Mouse (Mus musculus) left cerebral cortex, postnatal 36 days (tissue): ENCODE results near the gene Gm266. TPM values are rescaled to one million over a fixed set of nuclear protein-coding genes. Genes with fewer than 3 reads are reported as not detected.

ENCODE experiments used
- DNase-seq, 2 experiments: peaks; one replicate each; pipeline ENCODE4 v3.0.0; 2021 to 2022; ENCODE audit warnings: low spot score in 2 of 2, mixed read lengths in 1 of 2
- intact Hi-C: fragments of 180-260 bp; cut with DNase I; formaldehyde crosslinking; loops from one replicate; pipeline ENCODE4 v1.15.1; 2025
- total RNA-seq, 2 experiments: library from RNA; stranded (reverse); gene quantifications; 2 replicates each; pipeline ENCODE4 v1.2.3; 2021

Gm266 gene
- total RNA-seq, 2 experiments from 2014 or later: 4.0 to 4.5 TPM

DNA sequence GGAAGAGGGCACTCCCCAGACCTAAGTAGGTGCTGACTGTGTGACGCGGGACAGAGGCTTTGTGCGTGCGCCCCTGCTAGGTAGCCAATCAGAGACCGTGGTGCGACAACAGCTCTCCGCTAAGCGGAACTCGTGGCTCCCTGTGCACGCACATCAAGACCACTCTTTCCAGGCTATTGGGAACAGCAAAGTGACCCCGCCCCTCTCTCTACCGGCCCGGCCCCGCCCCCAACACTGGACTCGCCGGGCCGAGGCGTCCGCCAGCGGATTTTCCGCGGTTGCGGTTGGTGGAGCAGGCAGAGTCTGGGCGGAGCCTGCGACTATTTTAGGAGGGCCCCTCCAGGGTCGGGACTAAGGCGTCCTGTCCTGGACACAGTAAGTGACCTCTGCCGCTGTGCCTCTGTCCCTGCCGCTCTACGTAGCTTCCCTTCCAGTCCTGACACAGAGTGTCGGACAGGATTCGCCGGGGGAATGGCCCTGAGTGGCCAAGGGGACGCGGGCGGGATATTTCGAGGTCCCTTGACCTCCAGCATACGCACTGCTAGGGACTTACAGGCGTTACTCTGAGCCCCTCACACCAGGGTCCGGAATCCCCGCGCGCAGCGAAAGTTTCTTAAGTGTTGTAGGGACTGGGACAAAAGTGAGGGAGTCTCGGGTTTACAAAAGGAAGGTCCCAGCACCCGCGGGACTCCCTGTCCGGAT lies 43.2 kb downstream of the Gm266 start, which contains the start of gene Tnfaip2:
Gene Tnfaip2, plus strand, starts transcription at position 161 of the 702 bp plus-strand sequence.
- peak in 1 of 2 experiments; percentile 19 for DNase-seq
- intact Hi-C loops: no loop called here

DNA sequence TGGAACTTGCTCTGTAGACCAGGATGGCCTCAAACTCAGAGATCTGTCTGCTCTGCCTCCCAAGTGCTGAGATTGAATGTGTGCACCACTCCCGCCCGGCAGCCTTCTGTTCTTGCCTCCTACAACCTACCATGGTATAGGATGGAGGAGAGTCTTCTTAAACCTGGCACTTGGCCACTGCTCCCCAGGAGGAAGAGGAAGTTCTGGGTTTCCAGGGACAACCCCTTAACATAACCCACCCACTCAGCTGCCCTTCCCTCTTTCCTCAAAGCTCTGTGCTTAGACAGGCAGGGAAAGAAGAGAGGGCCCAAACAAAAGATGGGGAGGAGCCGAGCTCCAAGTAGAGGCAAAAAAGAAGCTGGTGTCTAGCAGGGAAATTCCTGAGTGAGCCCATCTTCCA lies 44.1 kb downstream of the Gm266 start:
- intact Hi-C loops: no loop called here
- peak; percentile 39 to 58 for DNase-seq

DNA sequence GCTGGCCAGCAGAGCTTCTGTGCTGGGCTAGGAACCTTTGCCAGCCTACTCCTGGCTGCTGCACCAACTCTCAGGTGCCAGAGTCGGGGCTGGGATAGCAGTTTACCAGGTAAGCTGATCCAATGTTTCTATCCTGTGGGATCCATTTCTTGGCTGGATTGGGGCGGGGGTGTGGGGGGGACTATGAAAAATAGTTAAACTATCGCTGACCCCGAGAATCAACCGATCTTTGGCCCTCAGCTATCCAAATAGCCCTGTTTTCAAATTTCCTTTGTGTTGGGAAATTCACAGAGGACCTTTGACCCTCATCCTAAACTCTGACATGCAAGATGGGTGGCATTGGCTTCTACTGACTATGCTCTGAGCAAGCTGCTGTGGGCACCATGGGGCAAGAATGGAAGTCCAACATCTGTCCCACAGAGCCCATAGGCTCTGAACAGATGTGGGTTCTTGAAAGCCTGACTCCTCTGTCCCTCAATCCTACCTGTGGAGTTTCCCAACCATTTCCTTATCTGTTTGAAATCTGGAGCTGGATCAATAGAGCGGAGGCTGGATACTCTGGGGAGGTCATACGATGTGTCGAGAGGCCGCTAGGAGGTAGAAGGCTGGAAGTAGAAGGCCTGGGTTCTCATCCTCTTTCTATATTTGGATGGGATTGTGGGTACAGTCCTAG lies 44.8 kb downstream of the Gm266 start:
- intact Hi-C loops: no loop called here
- no peak for DNase-seq

DNA sequence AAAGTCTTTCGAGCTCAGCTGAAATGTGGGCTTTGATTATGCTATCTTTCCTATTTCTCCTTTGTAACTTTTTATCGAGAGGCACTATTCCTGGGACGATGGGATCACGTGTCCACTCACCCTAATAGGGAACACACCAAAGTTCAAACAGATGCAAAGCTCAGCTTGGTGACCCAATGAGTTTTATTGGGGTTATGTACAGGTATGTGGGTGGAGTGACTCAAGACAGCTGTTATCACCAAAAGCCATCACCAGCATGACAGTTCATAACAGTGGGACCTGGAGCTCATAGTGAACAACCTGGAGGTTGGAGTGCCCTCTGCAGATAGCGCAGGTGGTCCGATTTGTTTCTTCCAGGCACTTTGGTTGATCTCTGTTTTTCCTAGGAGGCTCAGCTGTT lies 46.8 kb downstream of the Gm266 start:
- intact Hi-C loops: no loop called here

DNA sequence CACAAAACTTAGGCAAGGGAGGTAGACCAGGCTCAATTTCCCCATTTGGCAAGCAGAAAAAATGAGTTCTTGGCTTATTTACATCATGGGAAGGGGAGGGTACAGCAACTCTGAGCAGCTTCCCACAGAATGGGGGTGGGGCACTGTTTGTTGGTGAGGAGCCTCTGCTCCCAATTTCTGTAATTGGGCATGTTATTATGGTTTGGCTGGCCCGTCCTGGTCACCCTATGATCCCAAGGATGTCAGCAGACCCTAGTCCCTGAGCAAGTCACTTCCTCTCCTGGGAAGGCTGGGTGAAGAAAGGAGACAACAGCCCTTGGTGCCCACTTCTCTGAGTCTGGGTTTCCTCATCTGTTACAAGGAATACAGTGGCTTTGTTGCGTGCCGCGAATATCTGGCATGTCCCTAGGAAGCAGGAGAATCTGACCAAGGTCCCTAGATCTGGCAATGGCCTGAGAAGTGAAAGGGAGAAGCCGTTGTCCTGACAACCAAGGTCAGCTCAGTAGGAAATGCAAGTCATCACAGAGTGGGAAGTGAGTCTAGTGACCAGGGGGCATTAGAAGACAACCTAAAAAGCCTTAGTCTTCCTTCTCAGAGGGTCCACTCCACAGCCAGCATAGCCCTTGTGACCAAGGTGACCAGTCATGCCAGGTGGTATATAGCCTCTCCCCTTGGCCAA lies 48.3 kb downstream of the Gm266 start:
- intact Hi-C loops: no loop called here
- no peak for DNase-seq

More for the DNA sequence above, 46.8 kb downstream of the Gm266 start:
- DNase-seq: no peak

DNA sequence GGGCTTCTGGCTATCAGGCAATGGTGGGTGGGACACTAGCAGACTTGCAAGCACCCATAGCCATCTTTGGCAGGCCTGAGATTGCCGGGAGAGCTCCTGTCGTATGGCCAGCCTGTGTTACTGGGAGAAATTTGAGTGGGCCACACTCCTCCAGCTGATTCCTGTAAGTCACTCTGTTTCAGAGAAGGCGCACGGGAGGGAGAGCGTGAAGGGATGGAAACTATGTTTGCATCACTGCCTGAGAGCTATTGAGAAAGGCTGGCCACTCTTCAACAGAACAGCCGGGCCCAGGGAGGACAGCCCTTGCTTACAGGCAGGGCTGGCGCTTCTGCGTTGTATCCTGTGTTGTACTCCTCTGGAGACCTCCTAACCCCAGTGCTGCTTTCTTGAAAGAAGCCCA lies 49.0 kb downstream of the Gm266 start:
- intact Hi-C loops: no loop called here
- DNase-seq: peak; percentile 27 to 40

DNA sequence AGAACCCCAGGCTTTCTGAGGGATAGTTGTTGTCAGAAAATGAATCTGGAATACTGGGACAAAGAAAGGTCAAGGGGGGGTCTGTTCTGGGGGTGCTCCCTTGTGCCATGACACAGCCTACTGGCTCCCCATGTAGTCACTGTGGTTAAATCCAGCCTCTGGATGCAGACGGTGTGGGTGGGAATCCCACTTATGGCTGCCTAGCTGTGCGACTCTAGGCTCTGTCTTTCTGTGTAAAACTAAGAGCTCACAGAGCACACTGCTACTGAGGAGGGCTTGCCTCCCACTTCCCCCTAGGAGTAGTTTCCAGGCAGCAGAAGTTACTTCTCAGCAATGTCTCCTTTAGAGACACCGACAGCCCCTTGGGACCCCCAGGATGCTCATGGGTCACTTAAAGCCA lies 49.5 kb downstream of the Gm266 start:
- intact Hi-C loops: no loop called here

DNA sequence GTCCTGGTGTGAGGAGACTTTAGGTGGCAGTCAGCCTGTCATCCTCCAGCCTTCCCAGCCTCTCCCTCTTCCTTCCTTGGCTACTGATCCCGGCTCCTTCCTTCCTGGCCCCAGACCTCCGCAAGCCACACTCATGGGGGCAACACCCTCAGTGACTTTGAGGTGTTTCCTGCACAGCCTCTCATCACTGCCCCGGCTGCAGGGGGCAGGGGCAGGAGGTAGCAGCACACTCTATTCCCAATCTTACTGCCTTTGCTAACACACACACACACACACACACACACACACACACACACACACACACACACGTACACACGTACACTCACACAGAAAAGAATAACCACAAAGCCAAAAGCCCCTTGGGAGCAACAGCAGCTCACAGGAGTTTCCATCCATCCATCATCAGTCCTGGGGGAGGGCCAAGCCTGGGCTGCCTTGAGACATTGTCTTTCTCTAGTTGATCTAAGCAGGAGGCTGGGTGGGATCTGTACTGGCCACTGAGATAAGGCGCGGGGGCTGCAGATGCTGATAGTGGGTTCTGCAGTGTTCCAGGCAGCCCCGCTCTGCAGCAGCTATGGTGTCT lies 50.8 kb downstream of the Gm266 start:
- intact Hi-C loops: no loop called here
- DNase-seq: no peak

More for the DNA sequence above, 49.5 kb downstream of the Gm266 start:
- peak in 1 of 2 experiments; percentile 22 for DNase-seq

Other genes starting within 250 kb of the Gm266 start
- gene Amn, start 214.7 kb downstream of the Gm266 start, total RNA-seq: 10 to 100 TPM in 1 of 2 experiments, 1 to 10 TPM in 1; 8.4 to 14.9 TPM
- 100 to 1,000 TPM; 146 to 152 TPM for gene Cdc42bpb, start 108.1 kb downstream of the Gm266 start, total RNA-seq
- 1 to 10 TPM; 1.2 to 1.9 TPM for gene Lbhd2, start 79.0 kb downstream of the Gm266 start, total RNA-seq
- gene Exoc3l4, start 68.8 kb downstream of the Gm266 start, total RNA-seq: 1 to 10 TPM; 1.1 to 1.4 TPM
- gene Tnfaip2, start 43.4 kb downstream of the Gm266 start, total RNA-seq: 1 to 10 TPM in 1 of 2 experiments, under 1 TPM in 1; 0.77 to 1.2 TPM
- gene Eif5, start 52.2 kb upstream of the Gm266 start, total RNA-seq: 100 to 1,000 TPM; 273 to 278 TPM
- 100 to 1,000 TPM in 1 of 2 experiments, 10 to 100 TPM in 1; 97.1 to 114 TPM for gene Mark3, start 88.7 kb upstream of the Gm266 start, total RNA-seq
- 1,000 to 10,000 TPM; 1,681 to 2,044 TPM for gene Ckb, start 186.5 kb upstream of the Gm266 start, total RNA-seq
- 10 to 100 TPM; 16.9 to 22.0 TPM for gene Trmt61a, start 192.3 kb upstream of the Gm266 start, total RNA-seq
- 10 to 100 TPM; 57.0 to 57.8 TPM for gene Bag5, start 227.4 kb upstream of the Gm266 start, total RNA-seq
- gene Apopt1, start 227.4 kb upstream of the Gm266 start, total RNA-seq: 10 to 100 TPM; 39.8 to 41.6 TPM